Mouse (Mus musculus): ENCODE measurements at regions not wholly inside any gene's neighbourhood (a gene's known extent, or its start where the extent isn't known, plus 50 kb on each side); places are given as distances from the start of the nearest gene placed in this dataset.

- Histone ChIP-seq H3K27ac (ENCODE audit: insufficient read depth, low read depth) (no peak overlapping the region), H3K36me3 (replicated peaks in 1 of 2; ENCODE audit: control insufficient read depth in 1 of 2, insufficient read depth in 1 of 2, low read length in 1 of 2) (no peaks in the 10 kb centered on the region), H3K9ac (ENCODE audit: insufficient read depth, low read depth) (no peak overlapping the region), H3K9me3 (replicated peaks; ENCODE audit: low read length) (no peaks in the 10 kb centered on the region), H3K79me2 (replicated peaks; ENCODE audit: control insufficient read depth, extremely low read depth, insufficient read depth, poor library complexity, severe bottlenecking) (no peaks in the 10 kb centered on the region), H3K27me3 (replicated peaks) (no peaks in the 10 kb centered on the region), H3K4me3 (replicated peaks in 1 of 3; ENCODE audit: low read depth in 2 of 3, low read length in 2 of 3, poor library complexity in 1 of 3) (no peak overlapping the region), H3K4me2 (ENCODE audit: insufficient read depth, low read depth, poor library complexity, severe bottlenecking) (no peak overlapping the region), H3K4me1 (ENCODE audit: control insufficient read depth in 1 of 2, insufficient read depth in 2 of 2) (peaks cover 0 to 5% of the 10 kb centered on the region in 2 experiments; a peak in 2 of 4 replicates)
- in situ Hi-C loops (cut with MboI; ENCODE audit: low pct_ligation_motif_present, low pct_unique_long_range_greater_than_20kb, low sequenced_read_pairs) (no loop called here), dilution Hi-C loops (cut with MboI; ENCODE audit: extremely low pct_ligation_motif_present, extremely low pct_unique_long_range_greater_than_20kb, low sequenced_read_pairs) (no loop called here)
- no peak for DNase-seq (ENCODE audit: extremely low read depth)
- TF ChIP-seq GABPA (IDR thresholded peaks at IDR 0.05; ENCODE audit: insufficient replicate concordance, low read depth, low read length) (no peak), MXI1 (IDR thresholded peaks at IDR 0.05; ENCODE audit: low read depth, low read length) (no peak), SMC3 (IDR thresholded peaks at IDR 0.05; ENCODE audit: low read depth, low read length) (no peak), RAD21 (IDR thresholded peaks at IDR 0.05; ENCODE audit: low read depth, low read length) (no peak), UBTF (IDR thresholded peaks at IDR 0.05; ENCODE audit: low read depth, low read length) (no peak), TBP (conservative IDR thresholded peaks at IDR 0.05; ENCODE audit: low read depth, low read length) (no peak), BHLHE40 (IDR thresholded peaks at IDR 0.05; ENCODE audit: low read depth, low read length) (no peak), NELFE (IDR thresholded peaks at IDR 0.05; ENCODE audit: low read depth, low read length) (no peak), ZNF384 (IDR thresholded peaks at IDR 0.05; ENCODE audit: low read depth, low read length) (no peak), CHD2 (IDR thresholded peaks at IDR 0.05; ENCODE audit: low read length) (no peak), ZMIZ1 (IDR thresholded peaks at IDR 0.05; ENCODE audit: low read depth, low read length) (no peak), MEF2A (IDR thresholded peaks at IDR 0.05; ENCODE audit: borderline replicate concordance, low read depth, low read length) (no peak), KAT2A (IDR thresholded peaks at IDR 0.05; ENCODE audit: insufficient replicate concordance, low read length) (no peak), RCOR1 (conservative IDR thresholded peaks at IDR 0.05; ENCODE audit: low read depth, low read length) (no peak), MAZ (IDR thresholded peaks at IDR 0.05; ENCODE audit: low read depth, low read length) (no peak), EP300 (IDR thresholded peaks at IDR 0.05; ENCODE audit: low read length) (no peak)
Observed at GRCm38 (mm10) chr13:101112176-101112575, 278.9 kb upstream of the Slc30a5 start.

- H3K4me3 ChIP-seq (replicated peaks in 1 of 3; ENCODE audit: low read depth in 2 of 3, low read length in 2 of 3, poor library complexity in 1 of 3): no peak overlapping the region
- in situ Hi-C loops (cut with MboI; ENCODE audit: low pct_ligation_motif_present, low pct_unique_long_range_greater_than_20kb, low sequenced_read_pairs) (no loop called here), dilution Hi-C loops (cut with MboI; ENCODE audit: extremely low pct_ligation_motif_present, extremely low pct_unique_long_range_greater_than_20kb, low sequenced_read_pairs) (no loop called here)
- no peak overlapping the region for H3K4me2 ChIP-seq (ENCODE audit: insufficient read depth, low read depth, poor library complexity, severe bottlenecking)
- H3K4me1 ChIP-seq (ENCODE audit: control insufficient read depth in 1 of 2, insufficient read depth in 2 of 2): peaks cover 0 to 5% of the 10 kb centered on the region in 2 experiments; a peak in 2 of 4 replicates
- no peaks in the 10 kb centered on the region for H3K27me3 ChIP-seq (replicated peaks)
- no peak overlapping the region for H3K27ac ChIP-seq (ENCODE audit: insufficient read depth, low read depth)
- no peaks in the 10 kb centered on the region for H3K36me3 ChIP-seq (replicated peaks in 1 of 2; ENCODE audit: control insufficient read depth in 1 of 2, insufficient read depth in 1 of 2, low read length in 1 of 2)
- H3K9ac ChIP-seq (ENCODE audit: insufficient read depth, low read depth): no peak overlapping the region
- TF ChIP-seq HCFC1 (IDR thresholded peaks at IDR 0.05; ENCODE audit: low read depth, low read length) (no peak), GABPA (IDR thresholded peaks at IDR 0.05; ENCODE audit: insufficient replicate concordance, low read depth, low read length) (no peak)
- no peaks in the 10 kb centered on the region for H3K9me3 ChIP-seq (replicated peaks; ENCODE audit: low read length)
- H3K79me2 ChIP-seq (replicated peaks; ENCODE audit: control insufficient read depth, extremely low read depth, insufficient read depth, poor library complexity, severe bottlenecking): no peaks in the 10 kb centered on the region
- DNase-seq (ENCODE audit: extremely low read depth): no peak
Observed at GRCm38 (mm10) chr13:101111773-101112172, 278.5 kb upstream of the Slc30a5 start.

Measured in CH12.LX (cell line).